Mouse (Mus musculus): ENCODE results near the gene Qrich1. TPM values are rescaled to one million over a fixed set of nuclear protein-coding genes. Genes with fewer than 3 reads are reported as not detected.

The Qrich1 gene
- polyA plus RNA-seq, 1 experiment from 2014 or later = 122 TPM

GRCm38 (mm10) chr9:108507619-108508434 lies 8.8 kb upstream of the Qrich1 start, which contains the start of gene Qars:
TSS of gene Qars (plus strand) at chr9:108507706.
- peak within 1 kb of the TSS; percentile 61 for H3K4me3 ChIP-seq (ENCODE audit: low read depth, low read length)
- no peaks in the 10 kb centered on the region for H3K9me3 ChIP-seq (ENCODE audit: control insufficient read depth, low read length)
- under 1% methylated on average over 37 of the region's 37 CpGs for WGBS
- H3K27me3 ChIP-seq (ENCODE audit: control insufficient read depth, insufficient read depth, low read length) = no peaks in the 10 kb centered on the region
- peaks cover 11% of the 10 kb centered on the region for H3K4me1 ChIP-seq (ENCODE audit: control insufficient read depth, insufficient read depth, low read length)
- peak; percentile 97 for ATAC-seq (ENCODE audit: low read depth)
- H3K4me2 ChIP-seq (ENCODE audit: low read depth, low read length) = peak within 1 kb of the TSS; percentile 84
- peak within 1 kb of the TSS; percentile 72 for H3K27ac ChIP-seq (ENCODE audit: low read depth, low read length)
- H3K36me3 ChIP-seq (ENCODE audit: control insufficient read depth, insufficient read depth, low read length) = peaks cover 18% of the 10 kb centered on the region; the same call in 1 of the 2 replicates
- peak within 1 kb of the TSS; percentile 61 for H3K9ac ChIP-seq (replicated peaks; ENCODE audit: low read depth, low read length)

- Histone ChIP-seq H3K4me1 (ENCODE audit: control insufficient read depth, insufficient read depth, low read length) (peaks cover 11% of the 10 kb centered on the region), H3K9ac (replicated peaks; ENCODE audit: low read depth, low read length) (no peak overlapping the region), H3K36me3 (ENCODE audit: control insufficient read depth, insufficient read depth, low read length) (peaks cover 21% of the 10 kb centered on the region)
These were observed 7.8 kb upstream of the Qrich1 start for GRCm38 (mm10) chr9:108508776-108509175.

GRCm38 (mm10) chr9:108517253-108517930 lies 786 bp downstream of the Qrich1 start:
- WGBS = under 1% methylated on average over 63 of the region's 95 CpGs
- ATAC-seq (ENCODE audit: low read depth) = peak; percentile 79
- H3K36me3 ChIP-seq (ENCODE audit: control insufficient read depth, insufficient read depth, low read length) = peaks cover 7% of the 10 kb centered on the region
- peak overlapping the region; percentile 99 for H3K27ac ChIP-seq (ENCODE audit: low read depth, low read length)
- peaks cover 17% of the 10 kb centered on the region for H3K4me1 ChIP-seq (ENCODE audit: control insufficient read depth, insufficient read depth, low read length)
- no peaks in the 10 kb centered on the region for H3K27me3 ChIP-seq (ENCODE audit: control insufficient read depth, insufficient read depth, low read length)
- peak overlapping the region; percentile 99 for H3K4me3 ChIP-seq (ENCODE audit: low read depth, low read length)
- no peaks in the 10 kb centered on the region for H3K9me3 ChIP-seq (ENCODE audit: control insufficient read depth, low read length)
- peak overlapping the region; percentile 96 for H3K9ac ChIP-seq (replicated peaks; ENCODE audit: low read depth, low read length)
- H3K4me2 ChIP-seq (ENCODE audit: low read depth, low read length) = peak overlapping the region; percentile 64

More at GRCm38 (mm10) chr9:108508776-108509175, 7.8 kb upstream of the Qrich1 start:
- WGBS = 87% methylated on average over 7 of the region's 7 CpGs
- peak overlapping the region; percentile 84 for H3K4me2 ChIP-seq (ENCODE audit: low read depth, low read length)
- no peak overlapping the region for H3K27ac ChIP-seq (ENCODE audit: low read depth, low read length)
- ATAC-seq (ENCODE audit: low read depth) = no peak
- no peaks in the 10 kb centered on the region for H3K27me3 ChIP-seq (ENCODE audit: control insufficient read depth, insufficient read depth, low read length)
- peak overlapping the region; percentile 61; the same call in 1 of the 2 replicates for H3K4me3 ChIP-seq (ENCODE audit: low read depth, low read length)
- no peaks in the 10 kb centered on the region for H3K9me3 ChIP-seq (ENCODE audit: control insufficient read depth, low read length)

GRCm38 (mm10) chr9:108517931-108518332 lies 1.3 kb downstream of the Qrich1 start:
- H3K27me3 ChIP-seq (ENCODE audit: control insufficient read depth, insufficient read depth, low read length) = no peaks in the 10 kb centered on the region
- peak overlapping the region; percentile 96 for H3K9ac ChIP-seq (replicated peaks; ENCODE audit: low read depth, low read length)
- H3K27ac ChIP-seq (ENCODE audit: low read depth, low read length) = peak overlapping the region; percentile 99
- peaks cover 17% of the 10 kb centered on the region for H3K4me1 ChIP-seq (ENCODE audit: control insufficient read depth, insufficient read depth, low read length)
- ATAC-seq (ENCODE audit: low read depth) = peak; percentile 10; the same call in 1 of the 2 replicates
- peaks cover 2% of the 10 kb centered on the region; the same call in 1 of the 2 replicates for H3K36me3 ChIP-seq (ENCODE audit: control insufficient read depth, insufficient read depth, low read length)
- H3K9me3 ChIP-seq (ENCODE audit: control insufficient read depth, low read length) = no peaks in the 10 kb centered on the region
- peak overlapping the region; percentile 63 for H3K4me2 ChIP-seq (ENCODE audit: low read depth, low read length)
- under 1% methylated on average over 13 of the region's 13 CpGs for WGBS
- peak overlapping the region; percentile 99 for H3K4me3 ChIP-seq (ENCODE audit: low read depth, low read length)

- H3K4me3 ChIP-seq (ENCODE audit: low read depth, low read length) = no peak overlapping the region
- WGBS = 87% methylated on average over 2 of the region's 2 CpGs
- H3K27ac ChIP-seq (ENCODE audit: low read depth, low read length) = no peak overlapping the region
- no peak overlapping the region for H3K9ac ChIP-seq (replicated peaks; ENCODE audit: low read depth, low read length)
- H3K4me1 ChIP-seq (ENCODE audit: control insufficient read depth, insufficient read depth, low read length) = peaks cover 17% of the 10 kb centered on the region
- no peak for ATAC-seq (ENCODE audit: low read depth)
- H3K4me2 ChIP-seq (ENCODE audit: low read depth, low read length) = no peak overlapping the region
- no peaks in the 10 kb centered on the region for H3K9me3 ChIP-seq (ENCODE audit: control insufficient read depth, low read length)
- no peaks in the 10 kb centered on the region for H3K27me3 ChIP-seq (ENCODE audit: control insufficient read depth, insufficient read depth, low read length)
- no peaks in the 10 kb centered on the region for H3K36me3 ChIP-seq (ENCODE audit: control insufficient read depth, insufficient read depth, low read length)
These were observed 5.0 kb downstream of the Qrich1 start for GRCm38 (mm10) chr9:108521604-108522003.

- Histone ChIP-seq H3K9ac (replicated peaks; ENCODE audit: low read depth, low read length) (no peak overlapping the region), H3K27me3 (ENCODE audit: control insufficient read depth, insufficient read depth, low read length) (no peaks in the 10 kb centered on the region), H3K27ac (ENCODE audit: low read depth, low read length) (no peak overlapping the region), H3K4me2 (ENCODE audit: low read depth, low read length) (no peak overlapping the region), H3K9me3 (ENCODE audit: control insufficient read depth, low read length) (no peaks in the 10 kb centered on the region), H3K36me3 (ENCODE audit: control insufficient read depth, insufficient read depth, low read length) (peaks cover under 1% of the 10 kb centered on the region; the same call in 1 of the 2 replicates), H3K4me1 (ENCODE audit: control insufficient read depth, insufficient read depth, low read length) (peaks cover 17% of the 10 kb centered on the region), H3K4me3 (ENCODE audit: low read depth, low read length) (no peak overlapping the region)
- WGBS = 97% methylated on average over 4 of the region's 4 CpGs
- no peak for ATAC-seq (ENCODE audit: low read depth)
These were observed 6.7 kb downstream of the Qrich1 start for GRCm38 (mm10) chr9:108523341-108523740.

- H3K27me3 ChIP-seq (ENCODE audit: control insufficient read depth, insufficient read depth, low read length) = no peaks in the 10 kb centered on the region
- no peak overlapping the region for H3K9ac ChIP-seq (replicated peaks; ENCODE audit: low read depth, low read length)
- ATAC-seq (ENCODE audit: low read depth) = no peak
- H3K4me1 ChIP-seq (ENCODE audit: control insufficient read depth, insufficient read depth, low read length) = peaks cover 1% of the 10 kb centered on the region; the same call in 1 of the 2 replicates
- no peak overlapping the region for H3K4me3 ChIP-seq (ENCODE audit: low read depth, low read length)
- no peaks in the 10 kb centered on the region for H3K9me3 ChIP-seq (ENCODE audit: control insufficient read depth, low read length)
- H3K27ac ChIP-seq (ENCODE audit: low read depth, low read length) = no peak overlapping the region
- 86% methylated on average over 3 of the region's 3 CpGs for WGBS
- peaks cover 20% of the 10 kb centered on the region for H3K36me3 ChIP-seq (ENCODE audit: control insufficient read depth, insufficient read depth, low read length)
- no peak overlapping the region for H3K4me2 ChIP-seq (ENCODE audit: low read depth, low read length)
These were observed 8.8 kb downstream of the Qrich1 start for GRCm38 (mm10) chr9:108525400-108525799.

GRCm38 (mm10) chr9:108530954-108531353 lies 14.3 kb downstream of the Qrich1 start:
- Histone ChIP-seq H3K4me1 (ENCODE audit: control insufficient read depth, insufficient read depth, low read length) (no peaks in the 10 kb centered on the region), H3K9me3 (ENCODE audit: control insufficient read depth, low read length) (no peaks in the 10 kb centered on the region), H3K9ac (replicated peaks; ENCODE audit: low read depth, low read length) (no peak overlapping the region), H3K27me3 (ENCODE audit: control insufficient read depth, insufficient read depth, low read length) (no peaks in the 10 kb centered on the region), H3K27ac (ENCODE audit: low read depth, low read length) (no peak overlapping the region), H3K4me3 (ENCODE audit: low read depth, low read length) (no peak overlapping the region), H3K4me2 (ENCODE audit: low read depth, low read length) (no peak overlapping the region), H3K36me3 (ENCODE audit: control insufficient read depth, insufficient read depth, low read length) (peaks cover 64% of the 10 kb centered on the region)
- WGBS = 100% methylated on average over 1 of the region's 1 CpGs
- ATAC-seq (ENCODE audit: low read depth) = no peak

GRCm38 (mm10) chr9:108531496-108531895 lies 14.9 kb downstream of the Qrich1 start:
- peaks cover 69% of the 10 kb centered on the region for H3K36me3 ChIP-seq (ENCODE audit: control insufficient read depth, insufficient read depth, low read length)
- H3K9me3 ChIP-seq (ENCODE audit: control insufficient read depth, low read length) = no peaks in the 10 kb centered on the region
- ATAC-seq (ENCODE audit: low read depth) = no peak
- H3K9ac ChIP-seq (replicated peaks; ENCODE audit: low read depth, low read length) = no peak overlapping the region
- H3K4me2 ChIP-seq (ENCODE audit: low read depth, low read length) = no peak overlapping the region
- H3K27ac ChIP-seq (ENCODE audit: low read depth, low read length) = no peak overlapping the region
- H3K4me3 ChIP-seq (ENCODE audit: low read depth, low read length) = no peak overlapping the region
- 98% methylated on average over 1 of the region's 1 CpGs for WGBS
- no peaks in the 10 kb centered on the region for H3K27me3 ChIP-seq (ENCODE audit: control insufficient read depth, insufficient read depth, low read length)
- no peaks in the 10 kb centered on the region for H3K4me1 ChIP-seq (ENCODE audit: control insufficient read depth, insufficient read depth, low read length)

All from neural tube, embryonic 14.5 days (tissue).